Mouse (Mus musculus): ENCODE data around the gene Ppara. TPM values are rescaled to one million over a fixed set of nuclear protein-coding genes. Genes with fewer than 3 reads are reported as not detected.
"Not testable (repeated sequence)": the region's sequence is repeated elsewhere in the genome, so short reads cannot be mapped to it uniquely, and the experiment has no call there.

The Ppara gene
- total RNA-seq, 1 experiment from 2014 or later = 84.9 TPM

DNA sequence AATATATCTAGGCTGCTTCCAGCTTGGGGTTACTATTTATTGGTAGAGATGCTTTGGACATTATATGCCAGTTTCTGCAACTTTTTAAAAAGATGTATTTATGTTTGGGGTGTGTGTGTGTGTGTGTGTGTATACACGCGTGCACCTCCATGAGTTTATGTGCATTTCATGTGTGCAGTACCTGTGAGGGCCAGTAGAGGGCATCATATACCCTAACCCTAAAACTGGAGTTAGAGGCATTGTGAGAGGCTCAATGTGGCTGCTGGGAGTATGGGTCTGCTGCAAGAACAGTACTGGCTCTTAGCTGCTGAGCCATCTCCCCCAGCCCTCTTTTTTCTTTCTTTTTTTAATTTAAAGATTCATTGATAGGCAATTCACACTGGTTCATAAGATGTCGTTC lies 23.0 kb downstream of the Ppara start:
- no peak for DNase-seq

DNA sequence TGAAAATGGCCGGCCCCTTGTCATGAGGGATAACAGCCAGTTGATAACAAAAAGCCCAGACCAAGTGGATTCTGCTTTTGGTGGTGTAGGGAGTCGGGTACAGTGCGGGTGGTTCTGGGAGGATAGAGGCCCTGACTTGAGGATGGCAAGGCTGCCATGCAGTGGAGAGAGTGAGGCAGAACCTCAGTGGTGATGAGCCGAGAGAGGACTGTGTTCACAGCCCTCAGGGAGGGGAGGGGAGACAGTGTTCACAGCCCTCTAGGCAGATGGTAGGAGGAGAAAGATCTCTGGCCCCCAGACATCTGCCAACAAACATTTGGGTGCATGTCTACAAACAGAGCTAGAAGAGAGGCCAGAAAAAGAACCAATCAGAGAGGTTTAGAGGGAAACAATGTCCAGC lies 28.0 kb downstream of the Ppara start:
- DNase-seq = peak; percentile 2

DNA sequence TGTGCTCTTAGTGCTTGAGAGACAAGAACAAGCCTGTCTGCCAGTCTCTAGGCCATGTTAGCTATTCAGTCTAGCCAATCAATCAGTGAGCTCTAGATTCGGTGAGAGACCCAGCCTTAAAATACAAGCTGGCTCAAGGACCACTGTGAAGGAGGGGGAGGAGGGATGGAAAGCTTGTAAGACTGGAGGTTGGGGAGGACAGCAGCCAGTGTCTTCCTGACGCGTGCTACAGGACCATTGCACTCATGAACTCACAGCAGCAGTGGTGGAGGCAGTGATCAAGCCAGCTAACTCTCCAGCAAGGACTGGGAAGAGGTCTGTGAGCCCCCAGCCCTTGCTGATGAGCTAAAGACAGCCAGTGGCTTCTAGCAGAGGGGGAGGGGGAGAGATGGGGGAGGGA lies 30.2 kb downstream of the Ppara start:
- no peak for DNase-seq

DNA sequence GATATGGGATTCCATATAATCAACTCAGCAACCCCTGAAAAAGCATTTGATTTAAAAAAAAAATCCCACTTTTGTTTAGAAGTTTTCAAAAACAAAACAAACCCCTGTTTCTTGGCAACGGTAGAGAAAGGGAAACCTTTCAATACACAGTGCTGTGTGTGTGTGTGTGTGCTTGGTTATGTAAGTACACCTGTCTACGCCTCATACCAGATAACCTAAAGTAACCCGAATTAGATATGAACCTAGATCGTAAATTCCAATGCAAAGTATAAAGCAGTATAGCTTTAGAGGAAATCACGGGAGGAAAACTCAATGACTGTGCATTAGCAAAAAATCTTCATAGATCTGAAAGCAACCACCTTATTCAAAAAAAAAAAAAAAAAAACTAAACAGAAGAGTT lies 31.9 kb downstream of the Ppara start:
- no peak for DNase-seq

DNA sequence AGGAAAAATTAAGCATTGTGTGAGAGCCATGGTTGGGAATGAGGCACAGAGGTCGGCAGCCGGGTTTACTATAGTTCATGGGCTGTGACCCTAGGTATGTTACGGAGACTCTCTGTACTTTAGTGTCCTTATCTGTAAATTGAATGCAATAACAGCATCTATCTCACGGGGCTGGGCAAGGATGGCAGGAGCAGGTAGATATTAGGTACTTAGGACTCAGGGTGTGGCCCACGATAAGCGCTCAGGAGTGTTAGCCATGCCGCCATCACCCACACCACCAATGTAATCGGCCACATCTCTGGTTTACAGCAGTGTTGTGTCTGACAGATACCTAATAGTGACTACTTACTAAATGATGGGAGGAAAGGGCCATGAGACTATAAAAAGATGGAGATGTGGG lies 34.2 kb downstream of the Ppara start:
- no peak for DNase-seq

DNA sequence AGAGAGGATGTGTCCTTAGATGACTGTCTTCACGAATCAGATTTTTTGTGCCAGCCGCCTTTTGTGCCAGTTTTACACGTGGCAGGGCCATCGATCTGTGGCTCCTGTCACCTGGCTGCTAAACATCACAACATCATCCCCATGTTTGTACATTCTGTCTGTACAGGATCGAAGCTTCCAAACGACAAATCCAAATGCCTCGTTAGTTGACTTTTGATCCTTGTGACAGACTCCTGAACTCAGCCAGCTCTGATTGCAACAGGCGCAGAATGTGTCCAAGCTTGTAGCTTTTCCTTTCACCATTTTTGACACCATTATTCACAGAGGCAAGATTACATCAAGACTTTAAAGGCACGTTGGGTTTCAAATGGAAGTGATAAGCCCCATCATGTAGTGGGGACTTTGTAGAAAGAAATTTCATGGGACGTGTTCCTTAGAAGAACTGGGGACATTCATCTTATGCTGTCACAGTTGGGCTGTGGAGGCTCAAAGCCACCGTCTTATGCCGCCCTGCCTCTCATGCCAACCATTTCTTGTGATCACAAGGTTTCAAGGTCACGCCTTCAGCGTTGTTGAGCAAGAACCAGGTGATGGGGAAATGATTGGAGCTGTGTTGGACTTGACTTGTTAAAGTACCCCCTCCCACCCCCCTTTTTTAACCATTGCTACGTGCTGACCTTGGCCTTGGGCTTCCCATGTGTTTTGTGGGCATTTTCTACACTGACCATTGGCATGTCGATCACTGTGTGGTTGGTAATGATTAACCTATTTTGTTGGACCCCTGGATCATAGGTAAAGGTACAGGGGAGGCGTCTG lies 36.7 kb downstream of the Ppara start:
- DNase-seq = peak; percentile 40

DNA sequence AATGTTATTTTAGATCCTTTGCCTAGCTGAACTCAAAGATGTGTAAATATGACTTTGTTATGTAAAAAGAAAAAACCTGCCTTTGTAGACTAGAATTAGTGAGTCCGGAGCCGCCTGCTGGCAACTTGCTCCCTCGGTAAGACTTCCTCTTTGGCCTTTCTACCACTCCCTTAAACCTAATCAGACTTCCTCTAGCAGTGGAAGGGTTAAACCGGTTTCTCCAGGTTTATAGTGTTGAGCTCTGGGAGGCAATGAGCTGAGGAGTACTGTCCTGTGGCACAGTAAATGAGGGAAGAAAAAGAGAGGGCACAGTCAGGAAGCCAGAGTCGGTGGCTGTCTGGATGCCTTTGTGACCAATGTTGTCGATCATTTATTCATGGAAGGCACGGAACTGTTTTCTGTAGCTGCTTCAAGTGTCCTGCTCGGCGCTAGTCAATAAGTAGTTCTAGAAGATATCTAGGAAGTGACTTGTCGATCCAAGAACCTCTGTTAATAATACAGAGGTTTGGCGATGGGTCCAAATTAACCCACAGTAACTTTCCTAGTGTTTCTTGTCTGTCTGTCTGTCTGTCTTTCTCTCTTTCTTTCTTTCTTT lies 37.5 kb downstream of the Ppara start:
- DNase-seq = no peak

DNA sequence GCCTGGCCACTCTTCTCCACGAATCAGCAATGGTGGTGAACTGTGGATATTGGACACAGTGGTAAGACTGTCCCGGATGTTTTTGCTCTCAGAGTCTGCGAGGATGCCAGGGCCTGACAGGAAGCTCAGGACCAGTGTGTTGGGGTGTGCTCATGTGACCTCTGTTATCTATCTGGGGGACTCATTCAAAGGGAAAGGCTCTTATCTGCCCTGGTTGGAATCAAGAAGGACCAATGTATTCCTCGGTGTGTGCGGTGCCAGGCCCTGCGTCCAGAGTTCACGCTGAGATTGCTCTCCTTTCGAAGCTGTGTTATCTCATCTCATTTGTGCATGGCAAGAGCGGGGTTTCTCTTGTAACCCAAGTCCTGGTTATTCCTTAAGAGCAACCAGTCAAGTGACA lies 39.6 kb downstream of the Ppara start:
- no peak for DNase-seq

DNA sequence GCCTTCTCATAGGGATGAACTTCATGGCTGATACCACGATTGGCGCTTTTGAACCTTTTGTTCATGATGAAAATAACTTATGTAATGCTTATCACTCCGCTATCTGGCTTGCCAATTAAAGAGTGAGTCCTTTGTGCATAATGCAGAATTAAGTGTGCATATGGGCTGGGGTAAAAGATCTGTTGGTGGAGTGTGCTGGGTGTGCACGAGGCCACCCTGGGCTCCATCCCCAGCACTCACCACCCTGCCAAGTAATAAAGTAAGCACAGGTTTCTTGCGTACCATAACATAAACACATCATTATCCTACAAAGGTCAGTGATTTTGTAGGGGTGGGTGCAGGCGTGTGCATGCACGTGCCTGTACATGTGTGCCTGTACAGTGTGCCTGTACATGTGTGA lies 40.2 kb downstream of the Ppara start:
- no peak for DNase-seq

DNA sequence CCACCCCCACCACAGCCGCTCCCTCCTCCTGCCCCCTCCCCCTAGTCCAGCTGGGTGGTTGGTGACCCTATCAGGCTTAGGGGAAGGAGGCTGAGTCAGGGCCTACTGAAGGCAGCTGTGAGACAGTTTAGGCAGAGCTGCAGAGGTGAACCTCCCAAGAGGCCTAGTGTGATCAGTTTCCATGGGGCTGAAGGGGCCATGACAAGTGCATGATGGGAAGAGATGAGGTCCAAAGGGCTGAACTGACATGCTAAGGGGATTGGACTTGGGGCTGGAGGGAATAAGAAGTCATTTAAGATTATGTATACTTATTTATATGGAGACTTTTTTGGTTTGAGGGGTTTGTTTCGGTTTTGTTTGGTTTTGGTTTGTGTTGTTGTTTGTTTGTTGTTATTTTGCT lies 41.5 kb downstream of the Ppara start:
- no peak for DNase-seq

DNA sequence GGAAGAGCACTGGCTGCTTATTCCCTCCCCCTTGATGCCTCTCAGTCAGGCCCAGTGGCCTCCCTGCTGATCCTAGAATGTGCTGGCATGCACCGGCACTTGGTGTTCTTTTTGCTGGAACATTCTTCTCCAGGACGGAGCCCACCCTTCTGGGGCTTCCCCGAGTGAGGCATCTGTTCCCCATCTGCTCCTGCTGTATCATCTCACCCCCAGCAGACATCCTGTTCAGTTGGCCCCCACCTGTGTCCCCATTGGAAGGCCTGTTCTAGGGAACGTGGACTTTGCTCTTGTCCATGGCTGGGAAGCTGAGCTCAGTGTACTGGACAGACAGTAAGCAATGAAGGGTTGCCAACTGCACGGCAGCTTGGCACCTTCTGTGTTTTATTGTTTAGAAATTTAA lies 42.0 kb downstream of the Ppara start:
- DNase-seq = no peak

DNA sequence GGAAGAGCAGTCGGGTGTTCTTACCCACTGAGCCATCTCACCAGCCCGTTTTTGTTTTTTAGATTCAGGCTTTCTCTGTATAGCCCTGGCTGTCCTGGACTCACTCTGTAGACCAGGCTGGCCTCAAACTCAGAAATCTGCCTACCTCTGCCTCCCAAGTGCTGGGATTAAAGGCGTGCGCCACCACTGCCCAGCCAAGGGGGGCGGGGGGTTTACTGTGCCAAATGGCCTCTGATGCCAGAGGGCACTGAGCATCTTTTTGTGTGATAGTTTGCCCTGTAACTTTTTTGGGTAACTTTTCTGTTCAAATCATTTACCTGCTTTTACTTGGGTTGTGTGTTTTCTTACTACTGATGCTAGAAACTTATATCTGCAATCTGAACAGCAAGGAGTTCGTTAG lies 44.1 kb downstream of the Ppara start:
- not testable (repeated sequence) for DNase-seq

DNA sequence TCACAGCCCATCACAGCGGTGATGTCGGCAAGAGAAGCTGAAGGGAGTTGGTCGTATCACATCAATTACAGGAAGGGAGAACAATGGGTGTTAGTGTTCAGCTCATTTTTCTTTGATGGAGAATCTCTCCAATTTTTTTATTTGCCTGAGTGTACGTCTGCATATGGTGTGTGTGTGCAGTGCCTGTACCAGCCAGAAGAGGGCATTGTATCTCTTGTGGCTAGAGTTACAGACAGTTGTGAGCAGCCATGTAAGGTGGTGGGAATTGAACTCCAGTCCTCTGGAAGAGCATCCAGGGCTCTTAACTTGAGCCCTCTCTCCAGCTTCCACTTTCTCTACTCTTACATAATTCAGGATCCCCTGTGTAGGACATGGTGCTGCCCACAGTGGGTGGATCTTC lies 48.4 kb downstream of the Ppara start:
- DNase-seq = no peak

DNA sequence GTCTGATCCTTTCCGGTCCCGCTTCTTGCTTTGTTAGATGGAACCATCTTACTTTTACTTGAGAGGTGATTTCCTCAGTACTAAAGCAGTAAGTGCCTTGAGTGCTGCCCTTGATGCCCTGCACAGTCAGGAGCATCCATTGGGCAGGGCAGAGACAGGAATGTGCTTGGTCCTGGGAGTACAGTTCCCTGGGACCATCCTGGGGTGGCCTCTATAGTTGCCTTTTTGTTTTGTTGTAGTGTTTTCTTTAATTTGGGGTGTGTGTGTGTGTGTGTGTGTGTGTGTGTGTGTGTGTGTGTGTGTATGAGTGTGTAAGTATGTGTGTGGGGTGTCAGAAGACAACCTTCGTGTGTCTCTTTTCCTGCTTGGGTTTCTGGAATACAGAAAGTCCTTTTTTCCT lies 49.6 kb downstream of the Ppara start:
- no peak for DNase-seq

DNA sequence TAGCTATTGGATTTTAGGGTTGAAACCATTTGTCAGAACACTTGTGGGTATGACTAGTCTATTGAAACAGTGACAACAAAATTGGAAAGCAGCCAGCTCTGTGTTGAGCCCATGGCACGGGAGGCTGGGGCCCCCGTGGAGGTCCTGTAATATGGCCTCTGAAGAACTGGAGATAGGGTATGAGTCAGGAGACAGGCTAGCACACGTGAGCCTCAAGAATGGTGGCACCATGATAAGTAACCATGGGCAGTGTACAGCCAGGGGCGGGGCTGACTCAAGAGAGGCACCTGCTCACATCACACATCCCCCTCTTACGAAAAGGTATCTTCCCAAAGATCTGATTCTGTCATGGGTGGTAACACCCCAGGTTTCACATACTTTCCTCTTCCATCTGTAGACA lies 51.9 kb downstream of the Ppara start:
- DNase-seq = no peak

DNA sequence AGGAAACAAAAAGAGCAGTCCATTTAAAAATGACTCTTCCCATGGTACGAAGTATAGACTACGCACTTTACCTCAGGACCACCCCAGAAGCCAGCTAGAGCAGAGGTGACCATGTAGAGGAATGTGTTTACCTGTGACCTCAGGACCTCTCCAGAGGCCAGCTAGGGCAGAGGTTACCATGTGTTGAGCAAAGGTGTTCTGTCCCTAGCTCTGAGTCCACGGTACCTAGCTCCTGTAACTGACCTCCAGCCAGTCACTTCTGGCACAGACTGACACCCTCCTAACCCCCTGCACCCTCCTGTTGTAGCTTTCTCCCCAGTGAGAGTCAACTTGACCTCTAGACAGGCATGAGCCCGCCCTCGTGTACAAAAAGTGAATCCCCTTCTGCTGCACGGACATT lies 52.7 kb downstream of the Ppara start:
- DNase-seq = no peak

DNA sequence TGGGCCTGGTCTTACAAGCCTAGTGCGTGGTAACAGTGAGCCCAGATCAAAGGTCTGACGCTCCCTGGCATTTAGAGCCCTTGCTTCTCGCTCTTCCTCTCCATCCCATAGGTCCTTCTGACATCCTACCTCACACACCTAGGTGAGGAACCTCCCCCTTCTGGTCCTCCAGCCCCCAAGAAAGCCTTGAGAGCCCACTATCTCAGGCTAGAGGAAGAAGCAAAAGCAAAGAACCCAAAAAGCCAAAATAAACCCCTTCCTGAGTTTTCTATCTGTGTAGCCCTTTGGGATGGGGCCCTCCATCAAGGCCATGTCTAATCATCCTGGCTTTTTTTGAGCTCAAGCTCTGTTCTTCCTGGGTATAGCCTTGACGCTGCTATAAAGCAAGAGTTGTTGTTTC lies 53.3 kb downstream of the Ppara start:
- DNase-seq = no peak

DNA sequence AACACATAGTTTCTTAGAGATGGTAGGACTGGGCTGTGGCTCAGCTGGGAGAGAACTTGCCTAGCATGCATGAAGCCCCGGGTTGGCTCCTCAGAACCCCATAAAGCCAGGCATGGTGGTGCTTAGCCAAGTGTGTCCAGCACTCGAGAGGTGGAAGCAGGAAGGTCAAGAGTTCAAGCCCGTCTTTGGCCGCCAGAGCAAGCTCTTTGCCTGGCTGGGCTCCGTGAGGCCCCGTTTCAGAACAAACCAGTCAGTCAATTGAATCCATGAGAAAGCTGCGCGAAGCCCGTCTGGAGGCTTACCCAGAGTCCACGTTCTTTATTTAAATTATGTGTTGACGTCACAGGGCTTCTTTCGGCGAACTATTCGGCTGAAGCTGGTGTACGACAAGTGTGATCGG lies 53.9 kb downstream of the Ppara start:
- DNase-seq = no peak

DNA sequence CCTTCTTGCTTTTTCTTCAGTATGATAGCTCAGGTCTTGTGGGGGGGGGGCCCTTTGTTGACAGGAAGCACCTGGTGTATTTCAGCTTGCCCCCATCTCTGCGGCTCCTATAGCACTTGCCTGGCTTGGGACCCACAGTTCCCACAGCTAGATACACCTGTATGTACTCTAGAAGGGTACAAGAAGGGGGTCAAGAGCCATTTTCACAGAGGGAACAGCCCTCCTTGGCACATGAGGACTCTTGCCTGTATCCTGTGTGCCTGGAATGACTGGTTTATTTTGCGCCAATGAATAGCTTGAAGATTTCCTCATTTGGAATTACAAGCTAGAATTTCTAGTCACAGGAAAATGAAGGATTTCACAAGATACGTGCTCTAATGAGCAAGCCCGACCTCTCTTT lies 56.7 kb downstream of the Ppara start:
- no peak for DNase-seq

DNA sequence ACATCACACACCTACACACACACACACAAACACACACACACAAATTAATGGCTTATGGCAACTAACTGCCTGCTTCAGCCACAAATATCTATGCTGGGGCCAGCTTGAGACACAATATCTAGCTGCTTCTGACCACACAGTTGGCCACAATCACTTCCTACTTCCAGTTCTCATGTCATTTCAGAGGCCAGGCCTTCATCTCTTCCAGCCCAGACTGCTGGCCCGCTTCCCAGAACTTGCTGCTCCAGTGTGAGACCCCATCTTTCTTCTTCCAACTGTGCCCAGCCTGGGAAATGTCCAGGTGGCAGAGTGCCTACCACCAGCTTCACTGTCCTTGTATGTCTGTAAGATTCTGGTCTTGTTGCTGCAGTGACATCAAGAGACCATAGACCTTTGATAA lies 58.0 kb downstream of the Ppara start:
- peak; percentile 67 for DNase-seq

DNA sequence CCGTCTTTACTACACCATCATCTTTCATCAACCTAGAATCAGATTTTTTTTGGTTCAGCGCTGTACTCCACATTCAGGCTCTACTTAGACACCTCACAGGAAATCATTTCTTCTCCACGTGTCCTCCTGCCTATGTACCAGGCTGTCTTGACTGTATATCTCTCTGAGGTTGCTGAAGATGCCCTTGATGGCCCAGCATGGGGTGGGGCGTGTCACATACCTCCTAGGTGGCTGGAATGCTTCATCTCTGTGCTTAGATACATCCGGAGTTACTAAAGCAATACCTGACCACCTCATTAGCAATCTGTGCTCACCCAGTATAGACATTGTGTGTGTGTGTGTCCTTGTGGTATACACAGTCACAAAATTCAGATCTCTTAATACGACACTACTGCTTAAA lies 60.7 kb downstream of the Ppara start:
- no peak for DNase-seq

DNA sequence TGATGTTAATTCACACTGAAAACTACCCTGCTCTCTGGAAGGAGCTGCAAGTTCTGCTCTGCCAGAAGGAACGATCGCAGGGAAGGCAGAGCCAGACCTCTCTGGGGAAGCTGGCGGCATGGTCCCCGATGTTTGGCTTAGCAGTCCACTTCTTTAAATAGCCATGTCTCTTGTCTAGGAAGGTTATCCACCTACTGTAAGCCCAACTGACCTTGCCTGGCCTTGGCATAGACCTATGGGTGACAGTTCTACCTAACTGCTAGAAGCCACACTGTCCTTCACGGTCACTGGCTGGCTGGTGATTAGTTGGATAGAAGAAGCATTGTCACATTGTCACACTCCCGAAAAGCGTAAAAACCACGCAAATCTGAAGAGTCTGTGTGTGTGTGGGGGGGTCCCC lies 63.9 kb downstream of the Ppara start:
- no peak for DNase-seq

DNA sequence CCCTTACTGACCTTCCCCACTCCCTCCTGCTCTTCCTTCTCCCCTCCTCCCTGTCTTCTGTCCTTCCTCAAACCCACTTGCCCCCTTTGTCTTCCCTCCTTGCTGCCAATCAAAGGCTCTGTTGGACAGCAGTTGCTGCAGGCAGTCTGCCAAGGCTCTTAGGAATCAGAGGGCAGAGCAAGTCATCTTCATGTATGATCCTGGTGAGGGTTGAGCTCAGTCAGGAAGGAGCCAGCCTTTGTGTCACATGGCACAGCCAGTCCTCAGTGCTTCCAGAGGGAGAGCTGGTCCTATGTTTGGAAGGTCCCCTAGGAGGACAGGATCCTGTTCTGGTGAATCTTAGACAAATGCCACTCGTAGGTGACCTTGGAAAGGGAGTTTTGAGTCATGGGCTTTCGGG lies 68.1 kb downstream of the Ppara start:
- peak; percentile 70 for DNase-seq

DNA sequence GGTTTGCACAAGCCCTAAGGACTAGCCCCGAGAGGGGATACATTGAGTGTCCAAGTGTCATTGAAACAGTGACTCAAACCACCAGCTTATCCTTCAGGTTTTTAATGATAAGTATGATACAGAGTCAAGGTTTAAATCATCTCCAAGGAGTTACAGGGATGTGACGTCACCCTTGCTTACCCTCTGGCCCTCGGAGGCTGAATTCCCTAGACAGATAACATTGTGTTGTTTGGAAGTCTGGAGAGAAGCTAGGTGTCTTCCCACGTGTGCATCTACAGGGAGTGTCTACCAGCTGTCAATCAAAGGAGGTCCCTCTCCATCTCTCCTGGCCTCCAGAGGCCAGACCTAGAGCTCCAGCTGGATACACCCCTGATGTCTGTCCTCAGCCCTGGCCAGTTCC lies 72.1 kb downstream of the Ppara start:
- DNase-seq = no peak
